Mouse (Mus musculus) frontal cortex, postnatal 14 days (tissue): ENCODE data around the gene Hs3st3b1.

ENCODE experiments used
- DNase-seq, 2 experiments: peaks; one replicate each; pipeline ENCODE4 v3.0.0; 2022; ENCODE audit warnings: low spot score in 2 of 2

Gene Hs3st3b1

DNA sequence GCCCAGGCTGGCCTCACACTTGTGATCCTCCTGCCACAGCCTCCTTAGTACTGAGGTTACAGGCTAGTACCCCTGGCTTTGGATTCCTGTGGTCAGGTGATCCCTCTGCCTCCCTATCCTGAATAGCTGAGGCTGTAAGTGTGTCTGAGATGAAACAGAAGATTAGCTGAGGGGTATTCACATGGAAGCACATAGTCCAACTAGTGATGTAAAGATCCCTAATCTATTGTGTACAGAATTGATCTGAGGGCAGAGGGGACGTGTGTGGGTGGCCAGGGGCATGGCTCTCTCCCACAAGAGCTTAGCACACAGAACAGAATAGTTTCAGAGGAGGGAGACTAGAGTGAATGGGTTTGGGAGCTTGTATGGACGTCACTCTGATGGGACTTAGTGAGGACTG is 41.8 kb downstream of the Hs3st3b1 start:
- no peak for DNase-seq

- no peak for DNase-seq
These were observed 42.8 kb downstream of the Hs3st3b1 start for GRCm38 (mm10) chr11:63879261-63879660.

DNA sequence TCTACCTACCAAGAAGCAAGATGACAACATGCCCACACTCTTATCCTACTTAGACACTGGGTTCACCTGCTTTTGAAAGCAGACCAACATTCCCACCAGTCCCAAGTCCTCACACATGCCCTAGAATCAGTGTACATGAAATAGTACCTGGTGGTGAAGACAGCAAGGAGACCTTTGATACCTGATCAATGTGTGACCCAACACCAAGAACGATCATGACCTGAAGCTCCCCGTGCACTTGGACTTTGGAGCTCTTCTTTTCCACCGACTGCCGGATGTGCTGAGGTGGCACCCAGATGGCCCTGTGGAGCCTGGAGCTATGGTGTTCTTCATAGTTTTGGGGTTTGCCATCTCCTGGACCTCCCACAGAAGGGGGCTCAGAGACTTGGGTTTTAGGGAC is 43.5 kb downstream of the Hs3st3b1 start:
- DNase-seq = no peak

GRCm38 (mm10) chr11:63862746-63863145 is 59.3 kb downstream of the Hs3st3b1 start:
- no peak for DNase-seq

DNA sequence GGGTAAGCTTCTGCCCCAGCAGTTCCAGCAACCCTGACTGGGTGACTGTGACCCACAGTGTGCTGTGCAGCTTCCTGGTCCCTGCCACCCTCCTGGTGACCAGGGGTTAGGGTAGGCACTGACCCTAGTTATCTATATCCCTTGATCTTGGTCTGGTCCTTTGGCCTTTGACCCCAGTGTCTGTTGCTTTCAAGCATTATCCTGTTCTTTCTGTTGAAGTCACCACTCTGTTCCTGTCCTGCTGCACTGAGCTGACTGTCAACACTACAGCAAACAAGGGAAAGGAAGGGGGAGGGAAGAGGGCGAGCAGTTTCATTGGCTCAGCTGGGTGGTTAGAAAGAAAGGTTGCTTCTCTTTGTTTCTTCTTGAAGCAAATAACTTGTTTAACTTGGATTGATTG is 60.1 kb downstream of the Hs3st3b1 start:
- DNase-seq = no peak

GRCm38 (mm10) chr11:63851041-63851730 is 70.9 kb downstream of the Hs3st3b1 start:
- no peak for DNase-seq

DNA sequence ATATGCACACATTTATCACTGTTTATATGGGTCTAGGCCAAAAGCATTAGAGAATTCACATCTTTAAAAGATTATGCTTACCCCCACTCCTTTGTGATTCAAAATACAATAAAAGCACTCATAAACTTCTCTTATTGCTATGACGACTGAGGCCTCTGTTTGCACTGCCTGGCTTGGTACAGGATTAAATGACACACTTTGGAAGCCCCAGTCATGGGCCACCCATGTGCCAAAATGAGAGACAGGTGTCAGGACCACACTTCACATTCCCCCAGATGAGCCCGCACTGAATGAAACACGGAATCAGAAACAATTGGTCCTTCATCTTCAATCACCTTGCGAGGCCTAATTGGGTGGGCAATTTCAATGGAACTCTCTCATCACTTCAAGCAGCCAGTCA is 71.8 kb downstream of the Hs3st3b1 start:
- no peak for DNase-seq

GRCm38 (mm10) chr11:63845379-63845778 is 76.7 kb downstream of the Hs3st3b1 start:
- DNase-seq = no peak

GRCm38 (mm10) chr11:63844701-63845100 is 77.4 kb downstream of the Hs3st3b1 start:
- DNase-seq = no peak

DNA sequence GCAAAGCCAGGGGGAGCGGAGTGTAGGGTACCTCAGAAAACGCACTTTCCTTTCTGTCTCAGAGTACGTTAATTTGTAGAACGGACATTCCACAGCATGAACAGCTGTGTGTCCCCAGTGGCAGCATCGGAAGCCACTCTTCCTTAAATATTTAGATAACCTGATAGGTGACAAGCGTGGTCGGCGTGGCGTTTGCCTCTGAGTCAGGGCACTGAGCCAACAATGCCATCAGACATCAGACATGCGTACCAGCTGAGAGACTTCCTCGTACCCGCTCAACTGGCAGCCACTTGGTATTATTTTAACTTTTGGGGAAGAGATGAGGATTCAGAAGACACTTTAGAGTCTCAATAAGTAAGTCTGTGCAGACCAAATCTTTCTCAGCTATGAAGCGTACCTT is 84.6 kb downstream of the Hs3st3b1 start:
- no peak for DNase-seq
